Mouse (Mus musculus): ENCODE results near the gene Pdpk1. TPM values are rescaled to one million over a fixed set of nuclear protein-coding genes. Genes with fewer than 3 reads are reported as not detected.
"Not testable (repeated sequence)": the region's sequence is repeated elsewhere in the genome, so short reads cannot be mapped to it uniquely, and the experiment has no call there.

Pdpk1 gene
- polyA plus RNA-seq, 1 experiment: 12.7 TPM

DNA sequence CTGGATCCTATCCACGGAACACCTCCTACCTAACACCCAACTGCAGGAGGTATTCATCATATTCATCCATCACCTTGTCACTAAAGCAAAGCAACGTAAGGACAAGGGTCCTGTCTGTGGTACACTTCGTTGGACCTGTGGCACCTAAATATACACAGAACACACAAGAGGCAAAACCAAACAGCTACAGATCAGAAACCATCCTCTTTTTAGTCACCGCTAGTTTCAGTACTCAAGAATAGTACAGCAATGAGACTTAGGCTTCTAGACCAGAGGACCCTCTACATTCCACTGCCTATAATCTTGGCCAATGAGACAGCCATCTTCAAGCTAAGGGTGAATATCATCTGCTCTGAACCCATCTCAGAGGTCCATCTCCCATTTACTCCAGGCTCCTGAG, 52.4 kb downstream of the Pdpk1 start:
- Histone ChIP-seq H3K36me3 (ENCODE audit: control insufficient read depth, insufficient read depth, low read length) (peaks cover 41% of the 10 kb centered on the region), H3K27me3 (ENCODE audit: control insufficient read depth, insufficient read depth, low read length) (no peaks in the 10 kb centered on the region), H3K27ac (ENCODE audit: insufficient read depth, low read depth, low read length) (no peak overlapping the region), H3K4me3 (ENCODE audit: low read depth, low read length) (no peak overlapping the region), H3K4me1 (ENCODE audit: control insufficient read depth, insufficient read depth, insufficient read length, low read length) (peaks cover 2% of the 10 kb centered on the region; the same call in 1 of the 2 replicates)
- no peak for TF ChIP-seq CTCF (IDR thresholded peaks at IDR 0.05; ENCODE audit: extremely low read depth, insufficient read length, insufficient replicate concordance, low read depth, low read length)
- WGBS: 91% methylated on average over 4 of the region's 4 CpGs

DNA sequence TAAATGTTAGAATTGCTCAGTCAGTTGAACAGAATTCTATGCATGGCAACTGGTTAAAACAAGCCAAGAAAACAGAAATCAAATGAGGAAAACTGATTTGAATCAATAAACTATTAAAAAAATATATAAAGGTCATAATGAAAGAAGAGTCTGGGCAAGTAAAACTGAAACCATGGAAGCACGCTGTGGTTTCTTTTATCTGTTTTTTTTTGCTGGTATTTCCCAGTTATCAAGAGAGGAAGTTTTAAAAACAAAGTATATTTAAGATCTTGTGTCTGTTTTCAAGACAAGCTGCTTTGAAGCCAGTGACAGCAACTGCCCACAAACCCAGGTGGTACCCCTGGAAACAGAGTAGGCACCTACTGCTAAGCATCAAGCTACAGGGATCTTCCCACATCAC, 60.1 kb downstream of the Pdpk1 start:
- TF ChIP-seq CTCF (IDR thresholded peaks at IDR 0.05; ENCODE audit: extremely low read depth, insufficient read length, insufficient replicate concordance, low read depth, low read length) (no peak), POLR2A (IDR thresholded peaks at IDR 0.05; ENCODE audit: low read depth, low read length) (no peak)
- WGBS: 76% methylated on average over 1 of the region's 1 CpGs
- Histone ChIP-seq H3K4me3 (ENCODE audit: low read depth, low read length) (no peak overlapping the region), H3K27ac (ENCODE audit: insufficient read depth, low read depth, low read length) (no peak overlapping the region), H3K36me3 (ENCODE audit: control insufficient read depth, insufficient read depth, low read length) (peaks cover 68% of the 10 kb centered on the region), H3K27me3 (ENCODE audit: control insufficient read depth, insufficient read depth, low read length) (no peaks in the 10 kb centered on the region), H3K4me1 (ENCODE audit: control insufficient read depth, insufficient read depth, insufficient read length, low read length) (no peaks in the 10 kb centered on the region)

DNA sequence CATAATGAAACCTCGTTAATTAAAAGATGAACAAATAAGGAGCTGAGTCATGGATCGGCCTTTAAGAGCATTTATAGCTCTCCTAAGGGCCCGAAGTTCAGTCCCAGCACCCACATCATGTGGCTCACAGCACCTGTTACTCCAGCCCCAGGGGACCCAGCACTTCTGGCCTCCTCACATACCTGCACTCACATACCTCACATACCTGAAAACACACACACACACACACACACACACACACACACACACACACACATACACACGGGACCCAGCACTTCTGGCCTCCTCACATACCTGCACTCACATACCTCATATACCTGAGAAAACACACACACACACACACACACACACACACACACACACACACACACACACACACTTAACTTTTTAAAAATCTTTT, 64.3 kb downstream of the Pdpk1 start:
- WGBS: 51% methylated on average over 4 of the region's 4 CpGs
- H3K36me3 ChIP-seq (ENCODE audit: control insufficient read depth, insufficient read depth, low read length): peaks cover 56% of the 10 kb centered on the region
- not testable (repeated sequence) for H3K4me1 ChIP-seq (ENCODE audit: control insufficient read depth, insufficient read depth, insufficient read length, low read length)

DNA sequence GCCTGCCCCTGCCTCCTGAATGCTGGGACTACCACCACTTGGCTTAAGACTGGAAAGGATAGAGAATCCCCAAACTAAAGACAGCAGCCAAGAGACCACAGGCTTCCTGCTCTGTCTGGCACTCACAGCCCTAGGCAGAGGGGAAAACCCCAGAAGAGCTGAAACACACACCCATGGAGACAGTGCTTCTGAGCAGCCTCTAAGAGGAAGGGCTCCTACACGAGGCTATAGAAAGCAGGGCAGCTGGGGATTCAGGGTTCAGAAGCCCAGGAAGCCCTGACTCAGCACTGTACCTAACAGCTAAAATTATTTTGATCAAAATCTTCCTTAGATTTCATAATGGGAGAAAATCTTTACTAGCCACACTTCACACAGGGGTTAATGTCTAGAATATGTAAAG, 66.1 kb downstream of the Pdpk1 start:
- Histone ChIP-seq H3K36me3 (ENCODE audit: control insufficient read depth, insufficient read depth, low read length) (peaks cover 51% of the 10 kb centered on the region), H3K4me3 (ENCODE audit: low read depth, low read length) (no peak overlapping the region), H3K27ac (ENCODE audit: insufficient read depth, low read depth, low read length) (no peak overlapping the region), H3K4me1 (ENCODE audit: control insufficient read depth, insufficient read depth, insufficient read length, low read length) (no peaks in the 10 kb centered on the region), H3K27me3 (ENCODE audit: control insufficient read depth, insufficient read depth, low read length) (no peaks in the 10 kb centered on the region)
- WGBS: 56% methylated on average over 1 of the region's 1 CpGs
- TF ChIP-seq POLR2A (IDR thresholded peaks at IDR 0.05; ENCODE audit: low read depth, low read length) (no peak), CTCF (IDR thresholded peaks at IDR 0.05; ENCODE audit: extremely low read depth, insufficient read length, insufficient replicate concordance, low read depth, low read length) (no peak)

More for the DNA sequence above, 64.3 kb downstream of the Pdpk1 start:
- H3K27me3 ChIP-seq (ENCODE audit: control insufficient read depth, insufficient read depth, low read length); H3K4me3 ChIP-seq (ENCODE audit: low read depth, low read length); H3K27ac ChIP-seq (ENCODE audit: insufficient read depth, low read depth, low read length): not testable (repeated sequence)

DNA sequence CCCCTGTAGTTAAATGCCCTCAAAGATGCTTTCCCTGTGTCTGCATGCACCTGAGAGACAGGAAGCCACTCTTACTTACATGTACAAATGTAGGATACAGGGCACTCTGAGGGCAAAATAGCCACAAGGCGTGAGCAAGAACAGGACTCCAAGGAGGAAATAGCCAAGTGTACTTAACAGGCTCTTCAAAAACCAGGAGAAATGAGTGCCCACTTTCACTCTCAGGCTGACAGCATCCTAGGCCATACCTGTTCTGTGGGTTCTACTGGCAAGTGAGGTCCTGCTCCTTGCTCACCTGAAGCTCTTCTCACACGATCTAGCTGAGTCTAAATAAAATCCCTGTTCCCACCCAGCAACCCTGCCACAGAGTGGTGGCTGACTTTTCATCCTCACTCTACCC, 73.6 kb downstream of the Pdpk1 start:
- peaks cover 36% of the 10 kb centered on the region for H3K36me3 ChIP-seq (ENCODE audit: control insufficient read depth, insufficient read depth, low read length)

DNA sequence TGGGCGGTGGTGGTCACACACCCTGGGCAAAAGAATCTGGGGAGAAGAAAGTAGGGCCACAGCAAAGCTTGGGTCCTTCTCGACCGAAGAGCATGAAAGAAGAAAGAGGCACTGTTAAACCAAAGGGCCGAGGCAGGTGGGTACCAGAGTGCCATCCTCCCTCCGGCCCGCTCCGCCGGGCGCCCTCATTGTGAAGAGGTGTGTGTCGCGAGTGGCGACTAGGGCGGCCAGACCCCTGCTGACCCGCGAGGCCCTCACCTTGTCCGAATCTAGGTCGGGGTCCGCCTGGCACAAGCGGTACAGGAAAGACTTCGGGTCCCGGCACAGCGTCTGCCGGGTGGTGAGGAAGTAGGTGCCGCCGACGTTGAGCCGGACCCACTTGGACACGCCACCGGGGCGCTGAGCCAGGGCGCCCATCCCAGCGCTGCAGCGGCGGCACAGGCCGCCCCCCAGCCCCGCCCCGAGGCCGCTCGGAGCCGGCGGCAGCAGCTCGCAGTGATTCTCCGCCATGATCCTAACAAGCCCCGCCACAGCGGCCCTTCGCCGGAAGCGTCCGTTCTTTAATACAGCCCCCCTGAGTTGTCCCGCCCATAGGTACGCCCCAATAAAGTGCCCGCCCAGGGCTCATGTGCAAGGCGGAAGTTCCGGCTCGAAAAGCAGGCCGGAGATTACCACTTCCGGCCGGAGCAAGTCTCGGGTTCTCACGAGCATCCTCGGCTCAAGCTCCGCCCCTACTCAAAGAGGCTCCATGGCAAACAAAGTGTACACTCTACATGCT, 77.6 kb downstream of the Pdpk1 start, which contains the start of gene Kctd5:
TSS of gene Kctd5 (minus strand) at position 567 of the 778 bp plus-strand sequence.
- TF ChIP-seq CTCF (IDR thresholded peaks at IDR 0.05; ENCODE audit: extremely low read depth, insufficient read length, insufficient replicate concordance, low read depth, low read length) (no peak), POLR2A (IDR thresholded peaks at IDR 0.05; ENCODE audit: low read depth, low read length) (peak; percentile 96)
- H3K4me3 ChIP-seq (ENCODE audit: low read depth, low read length): peak within 1 kb of the TSS; percentile 91
- peak within 1 kb of the TSS; percentile 81 for H3K27ac ChIP-seq (ENCODE audit: insufficient read depth, low read depth, low read length)
- under 1% methylated on average over 62 of the region's 62 CpGs for WGBS
- H3K36me3 ChIP-seq (ENCODE audit: control insufficient read depth, insufficient read depth, low read length): peaks cover 14% of the 10 kb centered on the region
- peaks cover 1% of the 10 kb centered on the region; the same call in 1 of the 2 replicates for H3K4me1 ChIP-seq (ENCODE audit: control insufficient read depth, insufficient read depth, insufficient read length, low read length)
- H3K27me3 ChIP-seq (ENCODE audit: control insufficient read depth, insufficient read depth, low read length): no peaks in the 10 kb centered on the region

More for the DNA sequence above, 73.6 kb downstream of the Pdpk1 start:
- Histone ChIP-seq H3K4me3 (ENCODE audit: low read depth, low read length) (no peak overlapping the region), H3K27ac (ENCODE audit: insufficient read depth, low read depth, low read length) (no peak overlapping the region), H3K27me3 (ENCODE audit: control insufficient read depth, insufficient read depth, low read length) (no peaks in the 10 kb centered on the region), H3K4me1 (ENCODE audit: control insufficient read depth, insufficient read depth, insufficient read length, low read length) (no peaks in the 10 kb centered on the region)
- 81% methylated on average over 2 of the region's 2 CpGs for WGBS
- no peak for TF ChIP-seq CTCF (IDR thresholded peaks at IDR 0.05; ENCODE audit: extremely low read depth, insufficient read length, insufficient replicate concordance, low read depth, low read length)
- TF ChIP-seq POLR2A (IDR thresholded peaks at IDR 0.05; ENCODE audit: low read depth, low read length): no peak

DNA sequence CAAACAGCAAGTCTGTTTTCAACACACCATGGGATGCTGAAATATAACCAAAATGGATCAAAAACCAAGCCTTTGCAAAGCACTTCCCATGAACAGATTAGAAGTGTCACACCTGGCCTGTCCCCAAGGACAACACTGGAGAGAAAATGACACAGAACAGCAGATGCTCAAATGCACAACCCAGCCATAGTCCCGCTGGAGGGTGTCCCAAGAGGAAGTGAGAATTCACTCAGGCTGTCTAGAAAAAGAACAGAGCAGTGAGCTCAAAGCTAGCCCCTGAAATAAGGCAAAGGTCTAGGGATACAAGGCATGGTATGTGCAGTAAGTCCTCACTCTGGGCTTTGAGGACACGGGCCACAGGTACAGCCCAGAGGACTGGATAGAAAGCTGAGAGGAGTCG, 81.2 kb downstream of the Pdpk1 start:
- Histone ChIP-seq H3K27me3 (ENCODE audit: control insufficient read depth, insufficient read depth, low read length) (no peaks in the 10 kb centered on the region), H3K27ac (ENCODE audit: insufficient read depth, low read depth, low read length) (no peak overlapping the region), H3K4me3 (ENCODE audit: low read depth, low read length) (no peak overlapping the region), H3K4me1 (ENCODE audit: control insufficient read depth, insufficient read depth, insufficient read length, low read length) (peaks cover 6% of the 10 kb centered on the region; the same call in 1 of the 2 replicates), H3K36me3 (ENCODE audit: control insufficient read depth, insufficient read depth, low read length) (peaks cover 9% of the 10 kb centered on the region)
- TF ChIP-seq CTCF (IDR thresholded peaks at IDR 0.05; ENCODE audit: extremely low read depth, insufficient read length, insufficient replicate concordance, low read depth, low read length): no peak
- TF ChIP-seq POLR2A (IDR thresholded peaks at IDR 0.05; ENCODE audit: low read depth, low read length): no peak
- WGBS: 77% methylated on average over 3 of the region's 3 CpGs

All from small intestine, adult 2 months (tissue).